Mouse (Mus musculus) heart, adult 11 months (tissue): Measurements from ENCODE around the gene Tmem207.

Source experiments
- DNase-seq: peaks from one replicate; pipeline ENCODE4 v3.0.0; 2022

The Tmem207 gene

GRCm38 (mm10) chr16:26454163-26454562 lies 72.4 kb downstream of the Tmem207 start:
- no peak for DNase-seq
